ENCODE assay signal across 15 mouse cellular contexts in the genomic region with DNA sequence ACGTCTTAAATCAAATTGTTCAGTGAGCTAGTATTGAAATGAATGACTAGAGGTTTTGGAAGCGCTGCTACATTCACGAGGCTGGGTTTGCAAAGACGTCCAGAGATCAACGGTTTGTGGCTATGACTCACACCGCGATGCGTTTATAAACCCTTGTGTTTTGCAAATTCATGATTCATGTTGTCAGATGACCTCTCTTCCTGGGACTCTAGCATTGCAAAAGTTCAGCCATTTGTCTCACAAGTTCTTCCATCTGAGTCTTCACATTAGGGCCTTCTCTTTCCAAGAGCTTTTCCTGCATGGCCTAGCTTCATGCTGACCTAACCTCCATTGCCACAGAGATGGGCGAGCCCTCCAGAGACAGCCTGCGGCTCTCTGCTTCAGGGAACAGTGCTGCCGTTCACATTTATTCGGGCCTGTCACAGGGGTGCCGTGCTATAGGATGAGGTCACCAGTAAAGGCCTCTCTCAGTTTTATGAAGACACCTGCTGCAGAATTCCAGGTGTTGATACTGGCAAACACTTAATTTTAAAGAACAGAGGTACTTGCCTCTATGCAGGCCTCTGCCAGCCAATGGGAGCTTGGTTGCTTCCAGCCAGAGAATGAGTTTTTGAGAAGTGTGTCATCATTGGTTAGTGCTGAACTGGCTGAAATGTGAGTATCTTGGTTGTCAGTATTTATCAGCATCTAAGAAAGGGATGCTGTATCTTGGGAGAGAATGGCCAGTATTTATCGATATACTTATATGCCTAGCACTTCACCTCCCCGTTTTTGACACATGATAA.
A peak's percentile ranks its signal among the peaks of the same experiment; 100 is the strongest.
DNase-seq lines count a peak whose midpoint lies in the region; ATAC-seq and TF ChIP-seq lines count a peak whose summit lies in the region.
"Had no signal": no experiment of that assay in that cellular context is flagged by ENCODE, and none has a peak within 500 bp of the region (broad histone marks: within the 10 kb centered on the region; RNA-seq: fewer than 3 reads in every experiment).

No protein-coding gene starts in this region.

- H3K9me3 ChIP-seq in forebrain, embryonic 15.5 days = no peaks in the 10 kb centered on the region
- H3K9me3 ChIP-seq: hindbrain, embryonic 10.5 days; stomach, embryonic 15.5 days had no signal

- TF ChIP-seq CTCF in bone marrow macrophage, adult 2 months (IDR thresholded peaks at IDR 0.05; ENCODE audit: low read depth, low read length) = no peak

- H3K4me2 ChIP-seq in forebrain, embryonic 15.5 days (replicated peaks) = no peak overlapping the region
- H3K4me2 ChIP-seq: heart, embryonic 11.5 days; liver, embryonic 11.5 days; stomach, embryonic 15.5 days had no signal

- ATAC-seq in megakaryocyte progenitor cell, adult 5-6 weeks (replicated peaks; ENCODE audit: poor library complexity) = peak; percentile 75
- no peak for ATAC-seq in forebrain, embryonic 15.5 days (replicated peaks)

- no peak overlapping the region for H3K9ac ChIP-seq in forebrain, embryonic 15.5 days (replicated peaks)
- H3K9ac ChIP-seq: stomach, embryonic 15.5 days had no signal

- peak; percentile 15 for DNase-seq in lung, postnatal 14 days
- DNase-seq in lung, postnatal 10 days = no peak
- DNase-seq in Muller cell, postnatal 12 days (ENCODE audit: inconsistent ontology term) = peak; percentile 82
- no peak for DNase-seq in right cerebral cortex, postnatal 25 days
- DNase-seq: cerebellum, adult 18-20 months; kidney, adult 18-20 months; thymus, postnatal 36 days had no signal

- no peak for TF ChIP-seq POLR2A in bone marrow macrophage, adult 2 months (IDR thresholded peaks at IDR 0.05; ENCODE audit: borderline replicate concordance, low read depth, low read length)

- no peaks in the 10 kb centered on the region for H3K27me3 ChIP-seq in forebrain, embryonic 15.5 days
- H3K27me3 ChIP-seq: stomach, embryonic 15.5 days had no signal

- peaks cover 79% of the 10 kb centered on the region for H3K4me1 ChIP-seq in bone marrow macrophage, adult 2 months (ENCODE audit: control insufficient read depth, insufficient read depth, low read length)
- H3K4me1 ChIP-seq in forebrain, embryonic 15.5 days = no peaks in the 10 kb centered on the region
- H3K4me1 ChIP-seq: stomach, embryonic 15.5 days had no signal

- 87% methylated on average over 15 of the region's 15 CpGs for WGBS in forebrain, embryonic 15.5 days

- H3K36me3 ChIP-seq in forebrain, embryonic 15.5 days = no peaks in the 10 kb centered on the region
- H3K36me3 ChIP-seq: forebrain, embryonic 10.5 days; hindbrain, embryonic 10.5 days; stomach, embryonic 15.5 days had no signal

- H3K4me3 ChIP-seq in bone marrow macrophage, adult 2 months (ENCODE audit: insufficient read depth, low read length) = peak overlapping the region; percentile 31; the same call in 1 of the 2 replicates
- no peak overlapping the region for H3K4me3 ChIP-seq in forebrain, embryonic 15.5 days
- H3K4me3 ChIP-seq: forebrain, embryonic 10.5 days; hindbrain, embryonic 10.5 days; stomach, embryonic 15.5 days had no signal

- peak overlapping the region; percentile 100 for H3K27ac ChIP-seq in bone marrow macrophage, adult 2 months (ENCODE audit: insufficient read depth, low read depth, low read length)
- H3K27ac ChIP-seq in forebrain, embryonic 15.5 days (replicated peaks) = no peak overlapping the region
- H3K27ac ChIP-seq: forebrain, embryonic 10.5 days; hindbrain, embryonic 10.5 days; stomach, embryonic 15.5 days had no signal

Comparison
In these comparisons a context has a peak if more than half of its experiments do, and no peak if none do; other contexts are left out.
1. DNase-seq: peak in lung, postnatal 14 days (single experiment) and Muller cell, postnatal 12 days (single experiment); none in lung, postnatal 10 days (single experiment) and right cerebral cortex, postnatal 25 days (single experiment).